Mouse (Mus musculus): ENCODE data around the gene Irak1.

DNA sequence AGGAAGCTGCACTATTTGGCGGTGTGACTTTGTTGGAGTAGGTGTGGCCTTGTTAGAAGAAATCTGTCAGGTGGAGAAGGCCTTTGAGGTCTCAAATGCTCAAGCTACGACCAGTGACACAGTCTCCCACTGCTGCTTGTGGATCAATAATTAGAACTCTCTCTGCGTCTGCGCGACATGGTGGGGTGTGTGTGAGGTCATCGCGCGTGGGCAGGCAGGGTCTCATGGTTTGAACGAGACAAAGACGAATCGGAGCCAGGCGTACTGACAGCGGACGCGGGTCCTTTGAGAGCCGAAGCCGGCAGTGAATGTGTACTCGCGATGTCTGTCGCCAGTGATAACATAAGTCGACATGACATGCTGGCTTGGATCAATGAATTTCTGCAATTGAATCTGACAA is 17.3 kb downstream of the Irak1 start:
- no peak for TF ChIP-seq GATA1 (IDR thresholded peaks at IDR 0.05; ENCODE audit: low read length)
- no peak for TF ChIP-seq TAL1 (IDR thresholded peaks at IDR 0.05; ENCODE audit: low read length)

Measured in erythroblast, embryonic 14.5 days (primary cell).